Mouse (Mus musculus) hindbrain, embryonic 11.5 days (tissue): ENCODE measurements around the gene Cd244a. TPM values are rescaled to one million over a fixed set of nuclear protein-coding genes. Genes with fewer than 3 reads are reported as not detected.

ENCODE experiments used
- ATAC-seq: fragments of 200-750 bp; cut with Nextera tagmentation; 2 replicates; pipeline ENCODE4 v1.8.0; 2017; ENCODE audit warnings: mild to moderate bottlenecking, moderate TSS enrichment, moderate library complexity; ENCODE audit not compliant: low FRiP score
- DNase-seq: peaks from one replicate; pipeline ENCODE4 v3.0.0-alpha.2; 2015; ENCODE audit warnings: low spot score
- H3K27ac ChIP-seq: fragments of 300-500 bp; sonication (generic); 2 replicates; pipeline ENCODE4 v1.5.1; 2014; ENCODE audit warnings: mild to moderate bottlenecking, low read depth, low read length
- H3K27me3 ChIP-seq: fragments of 300-500 bp; sonication (generic); 2 replicates; pipeline ENCODE4 v1.6.1; 2014; ENCODE audit warnings: mild to moderate bottlenecking, low read length, moderate library complexity, mixed read lengths; ENCODE audit not compliant: control insufficient read depth, insufficient read depth
- H3K36me3 ChIP-seq: fragments of 300-500 bp; sonication (generic); 2 replicates; pipeline ENCODE4 v1.6.1; 2014; ENCODE audit warnings: mild to moderate bottlenecking, low read length, moderate library complexity, mixed read lengths; ENCODE audit not compliant: control insufficient read depth, insufficient read depth
- H3K4me1 ChIP-seq: fragments of 300-500 bp; sonication (generic); replicated peaks from 2 replicates; pipeline ENCODE4 v1.6.1; 2014; ENCODE audit warnings: low read length, mixed read lengths; ENCODE audit not compliant: control insufficient read depth, insufficient read depth
- H3K4me2 ChIP-seq: fragments of 300-500 bp; sonication (generic); replicated peaks from 2 replicates; pipeline ENCODE4 v1.6.1; 2014; ENCODE audit warnings: mild to moderate bottlenecking, low read depth, low read length
- H3K4me3 ChIP-seq: fragments of 300-500 bp; sonication (generic); 2 replicates; pipeline ENCODE4 v1.5.1; 2014; ENCODE audit warnings: low read depth, low read length
- H3K9ac ChIP-seq: fragments of 300-500 bp; sonication (generic); 2 replicates; pipeline ENCODE4 v1.6.1; 2014; ENCODE audit warnings: low read depth, low read length
- H3K9me3 ChIP-seq: fragments of 300-500 bp; sonication (generic); 2 replicates; pipeline ENCODE4 v1.6.1; 2016; ENCODE audit warnings: low read length; ENCODE audit not compliant: control insufficient read depth
- WGBS: fragments of 180-500 bp; shearing (Covaris S2); extraction: QIAGEN DNeasy Blood & Tissue Kit; methylation state at CpG from one replicate; pipeline ENCODE4 v1.1.7; 2014; 5-methylcytosine and 5-hydroxymethylcytosine counted together
- polyA plus RNA-seq: library from polyadenylated mRNA; unstranded; fragments of >200 nt; fragmentation: Nextera tagmentation; extraction: Ambion mirVana; gene quantifications from 2 replicates; pipeline ENCODE4 v1.2.1, GENCODE M21; 2014

Gene Cd244a
- polyA plus RNA-seq, 1 experiment from 2014 or later = not detected

DNA sequence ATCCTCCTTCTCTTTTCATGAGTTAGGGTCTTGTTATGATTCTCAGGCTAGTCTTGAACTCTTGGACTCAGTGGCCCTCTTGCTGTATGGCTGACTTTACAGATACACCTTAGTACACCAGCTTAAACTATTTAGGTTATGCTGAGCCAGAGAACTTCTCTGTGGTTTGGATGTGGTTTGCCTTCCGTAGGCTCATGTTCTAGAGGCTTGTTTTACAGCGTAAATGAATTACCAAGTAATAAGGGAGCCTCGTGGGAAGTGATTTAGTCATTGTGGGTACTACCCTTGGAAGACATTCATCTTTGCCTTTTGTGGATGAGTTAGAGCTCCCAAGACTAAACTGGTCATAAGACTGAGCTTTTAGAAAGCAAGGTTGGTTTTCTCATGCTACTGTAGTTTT lies 68.8 kb downstream of the Cd244a start:
- ATAC-seq (no peak), DNase-seq (no peak)
- H3K4me3 ChIP-seq = no peak overlapping the region
- no peaks in the 10 kb centered on the region for H3K4me1 ChIP-seq
- H3K9ac ChIP-seq = no peak overlapping the region
- WGBS = 88% methylated on average over 3 of the region's 3 CpGs
- no peaks in the 10 kb centered on the region for H3K27me3 ChIP-seq
- no peaks in the 10 kb centered on the region for H3K36me3 ChIP-seq
- H3K4me2 ChIP-seq = no peak overlapping the region
- no peaks in the 10 kb centered on the region for H3K9me3 ChIP-seq
- H3K27ac ChIP-seq = no peak overlapping the region

DNA sequence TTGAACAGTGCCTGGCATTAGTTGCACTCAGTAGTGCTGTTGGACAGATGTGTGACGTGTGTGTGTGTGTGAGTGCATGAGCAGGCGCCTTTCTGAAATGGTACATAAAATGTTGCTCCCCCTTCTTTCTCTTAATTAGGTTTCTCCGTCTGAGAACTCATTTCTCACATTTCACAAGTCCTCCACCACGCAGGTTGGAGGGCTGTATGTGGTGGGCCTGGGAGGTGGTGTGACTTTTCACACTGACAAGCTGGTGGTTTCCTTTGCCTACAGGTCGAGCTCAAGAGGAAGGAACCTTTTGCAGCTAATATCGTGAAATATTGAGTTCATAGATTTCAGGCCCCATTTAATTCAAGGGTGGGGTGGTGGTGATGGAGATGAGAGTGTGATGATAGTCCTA lies 70.2 kb downstream of the Cd244a start:
- Histone ChIP-seq H3K27me3 (no peaks in the 10 kb centered on the region), H3K4me3 (no peak overlapping the region), H3K9ac (no peak overlapping the region), H3K4me2 (no peak overlapping the region), H3K27ac (no peak overlapping the region), H3K4me1 (no peaks in the 10 kb centered on the region), H3K36me3 (no peaks in the 10 kb centered on the region), H3K9me3 (no peaks in the 10 kb centered on the region)
- ATAC-seq (no peak), DNase-seq (no peak)
- 73% methylated on average over 6 of the region's 6 CpGs for WGBS

GRCm38 (mm10) chr1:171630041-171630440 lies 71.0 kb downstream of the Cd244a start:
- 87% methylated on average over 7 of the region's 7 CpGs for WGBS
- no peak for ATAC-seq

DNA sequence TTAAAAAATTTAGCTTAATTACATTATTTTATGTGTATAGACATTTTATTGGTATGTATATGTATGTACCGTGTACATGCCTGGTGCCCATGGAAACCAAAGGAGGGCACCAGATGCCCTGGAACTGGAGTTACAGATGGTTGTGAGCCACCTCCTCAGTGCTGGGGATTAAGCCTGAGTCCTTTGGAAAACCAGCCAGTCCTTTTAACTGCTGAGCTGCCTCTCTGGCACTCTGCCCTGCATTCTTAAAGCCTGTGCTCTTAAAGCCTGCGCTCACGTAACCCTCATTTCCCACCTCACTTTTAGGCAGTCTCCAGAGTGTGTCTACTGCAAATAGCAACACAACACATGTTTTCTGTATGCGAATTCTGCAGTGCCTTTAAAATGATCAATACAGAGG lies 71.9 kb downstream of the Cd244a start:
- no peak overlapping the region for H3K9ac ChIP-seq
- WGBS = 89% methylated on average over 4 of the region's 4 CpGs
- H3K9me3 ChIP-seq = no peaks in the 10 kb centered on the region
- H3K4me2 ChIP-seq = no peak overlapping the region
- no peak for ATAC-seq
- no peak overlapping the region for H3K27ac ChIP-seq
- H3K4me1 ChIP-seq = no peaks in the 10 kb centered on the region
- DNase-seq = no peak
- H3K4me3 ChIP-seq = no peak overlapping the region
- no peaks in the 10 kb centered on the region for H3K27me3 ChIP-seq
- H3K36me3 ChIP-seq = no peaks in the 10 kb centered on the region

More at GRCm38 (mm10) chr1:171630041-171630440, 71.0 kb downstream of the Cd244a start:
- H3K4me2 ChIP-seq = no peak overlapping the region
- no peak overlapping the region for H3K4me3 ChIP-seq
- H3K9ac ChIP-seq = no peak overlapping the region
- DNase-seq = no peak
- H3K27ac ChIP-seq = no peak overlapping the region
- no peaks in the 10 kb centered on the region for H3K36me3 ChIP-seq
- no peaks in the 10 kb centered on the region for H3K9me3 ChIP-seq
- H3K27me3 ChIP-seq = no peaks in the 10 kb centered on the region
- no peaks in the 10 kb centered on the region for H3K4me1 ChIP-seq

GRCm38 (mm10) chr1:171631447-171631846 lies 72.5 kb downstream of the Cd244a start:
- no peaks in the 10 kb centered on the region for H3K27me3 ChIP-seq
- no peak overlapping the region for H3K4me2 ChIP-seq
- no peak for DNase-seq
- H3K4me3 ChIP-seq = no peak overlapping the region
- H3K36me3 ChIP-seq = no peaks in the 10 kb centered on the region
- no peak for ATAC-seq
- no peak overlapping the region for H3K9ac ChIP-seq
- H3K27ac ChIP-seq = no peak overlapping the region
- H3K9me3 ChIP-seq = no peaks in the 10 kb centered on the region
- WGBS = 92% methylated on average over 2 of the region's 2 CpGs
- H3K4me1 ChIP-seq = no peaks in the 10 kb centered on the region

DNA sequence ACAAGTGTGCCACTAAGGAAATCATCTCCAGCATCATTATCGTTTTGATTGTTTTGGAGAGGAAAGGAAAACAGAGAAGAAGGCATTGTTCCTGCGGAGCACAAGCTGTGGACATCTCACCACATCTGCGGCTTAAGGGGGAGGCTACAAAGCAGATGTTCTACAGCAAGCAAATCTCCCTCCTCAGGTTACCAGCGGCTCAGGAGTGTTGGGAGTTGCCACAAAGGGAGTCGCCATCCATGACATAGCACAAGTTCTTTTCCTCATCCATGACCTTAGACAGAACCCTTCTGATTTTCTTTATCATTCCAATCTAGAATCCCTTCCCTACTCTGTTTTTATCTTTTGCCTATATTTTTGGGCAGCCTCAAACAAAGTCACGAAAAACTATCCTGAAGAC lies 76.7 kb downstream of the Cd244a start:
- no peak overlapping the region for H3K4me3 ChIP-seq
- H3K36me3 ChIP-seq = no peaks in the 10 kb centered on the region
- H3K27ac ChIP-seq = no peak overlapping the region
- H3K9me3 ChIP-seq = no peaks in the 10 kb centered on the region
- H3K9ac ChIP-seq = no peak overlapping the region
- H3K27me3 ChIP-seq = no peaks in the 10 kb centered on the region
- DNase-seq (no peak), ATAC-seq (no peak)
- H3K4me2 ChIP-seq = no peak overlapping the region
- WGBS = 63% methylated on average over 6 of the region's 6 CpGs
- no peaks in the 10 kb centered on the region for H3K4me1 ChIP-seq

DNA sequence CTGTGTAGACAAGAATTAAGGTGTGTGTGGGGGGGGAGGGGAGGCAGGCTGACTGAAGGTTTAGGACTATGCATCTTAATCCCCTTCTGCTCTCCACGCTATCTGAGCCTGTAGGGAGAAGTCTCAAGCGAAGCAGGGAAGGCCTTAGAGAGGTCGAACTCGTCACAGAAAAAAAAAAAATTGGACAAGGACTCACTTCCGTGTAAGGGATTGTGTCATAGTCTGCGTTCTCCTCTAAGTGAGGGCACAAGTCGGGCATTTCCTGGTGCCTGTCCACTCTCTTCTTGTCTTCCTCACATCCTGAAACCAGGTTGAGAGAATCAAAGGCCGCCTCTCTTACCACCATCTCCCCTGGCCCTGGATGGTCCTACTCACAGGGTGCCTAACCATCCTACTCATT lies 78.1 kb downstream of the Cd244a start:
- no peak overlapping the region for H3K27ac ChIP-seq
- no peak overlapping the region for H3K4me2 ChIP-seq
- ATAC-seq (no peak), DNase-seq (no peak)
- H3K27me3 ChIP-seq = no peaks in the 10 kb centered on the region
- no peaks in the 10 kb centered on the region for H3K9me3 ChIP-seq
- WGBS = 82% methylated on average over 8 of the region's 8 CpGs
- no peaks in the 10 kb centered on the region for H3K4me1 ChIP-seq
- no peaks in the 10 kb centered on the region for H3K36me3 ChIP-seq
- H3K4me3 ChIP-seq = no peak overlapping the region
- H3K9ac ChIP-seq = no peak overlapping the region

- no peak overlapping the region for H3K27ac ChIP-seq
- H3K9me3 ChIP-seq = no peaks in the 10 kb centered on the region
- 64% methylated on average over 2 of the region's 2 CpGs for WGBS
- H3K4me2 ChIP-seq = no peak overlapping the region
- no peaks in the 10 kb centered on the region for H3K4me1 ChIP-seq
- no peaks in the 10 kb centered on the region for H3K27me3 ChIP-seq
- ATAC-seq = no peak
- H3K4me3 ChIP-seq = no peak overlapping the region
- H3K36me3 ChIP-seq = no peaks in the 10 kb centered on the region
- H3K9ac ChIP-seq = no peak overlapping the region
- DNase-seq = no peak
These were observed 79.7 kb downstream of the Cd244a start for GRCm38 (mm10) chr1:171638686-171639085.

GRCm38 (mm10) chr1:171640796-171641195 lies 81.8 kb downstream of the Cd244a start:
- ATAC-seq = no peak
- H3K27me3 ChIP-seq = no peaks in the 10 kb centered on the region
- no peak overlapping the region for H3K27ac ChIP-seq
- H3K9me3 ChIP-seq = no peaks in the 10 kb centered on the region
- no peaks in the 10 kb centered on the region for H3K4me1 ChIP-seq
- WGBS = 92% methylated on average over 6 of the region's 6 CpGs
- no peaks in the 10 kb centered on the region for H3K36me3 ChIP-seq
- no peak overlapping the region for H3K9ac ChIP-seq
- H3K4me2 ChIP-seq = no peak overlapping the region
- DNase-seq = no peak
- no peak overlapping the region for H3K4me3 ChIP-seq
